Comparison of ENCODE assay signal across 8 mouse cellular contexts in genomic region chr13:53284740-53285191, GRCm38 (mm10). TPM values are rescaled to one million over a fixed set of nuclear protein-coding genes. Genes with fewer than 3 reads are reported as not detected.
DNase-seq lines count a peak whose midpoint lies in the region; ATAC-seq lines count a peak whose summit lies in the region.

No protein-coding gene starts in this region.

- H3K4me1 ChIP-seq in kidney, embryonic 15.5 days: peaks cover 45% of the 10 kb centered on the region
- H3K4me1 ChIP-seq in embryonic facial prominence, embryonic 12.5 days: peaks cover 44% of the 10 kb centered on the region
- peaks cover 16% of the 10 kb centered on the region for H3K4me1 ChIP-seq in hindbrain, embryonic 15.5 days (replicated peaks)

- no peaks in the 10 kb centered on the region for H3K9me3 ChIP-seq in kidney, embryonic 15.5 days (replicated peaks)
- H3K9me3 ChIP-seq in embryonic facial prominence, embryonic 12.5 days: no peaks in the 10 kb centered on the region
- no peaks in the 10 kb centered on the region for H3K9me3 ChIP-seq in hindbrain, embryonic 15.5 days

- ATAC-seq in kidney, embryonic 15.5 days (replicated peaks; ENCODE audit: low FRiP score): no peak
- ATAC-seq in embryonic facial prominence, embryonic 12.5 days (ENCODE audit: insufficient number of reproducible peaks, insufficient read depth, low FRiP score, low TSS enrichment): no peak
- ATAC-seq in hindbrain, embryonic 15.5 days (ENCODE audit: low FRiP score, low read depth): no peak

- peak overlapping the region; percentile 71 for H3K4me3 ChIP-seq in kidney, embryonic 15.5 days (replicated peaks)
- H3K4me3 ChIP-seq in embryonic facial prominence, embryonic 12.5 days: peak overlapping the region; percentile 86
- peak overlapping the region; percentile 44 for H3K4me3 ChIP-seq in hindbrain, embryonic 15.5 days

- H3K36me3 ChIP-seq in kidney, embryonic 15.5 days: no peaks in the 10 kb centered on the region
- H3K36me3 ChIP-seq in embryonic facial prominence, embryonic 12.5 days: no peaks in the 10 kb centered on the region
- H3K36me3 ChIP-seq in hindbrain, embryonic 15.5 days: no peaks in the 10 kb centered on the region

- peak overlapping the region; percentile 87 for H3K4me2 ChIP-seq in kidney, embryonic 15.5 days
- H3K4me2 ChIP-seq in embryonic facial prominence, embryonic 12.5 days (replicated peaks): peak overlapping the region; percentile 66
- H3K4me2 ChIP-seq in hindbrain, embryonic 15.5 days: peak overlapping the region; percentile 66

- WGBS in kidney, embryonic 15.5 days: 3% methylated on average over 17 of the region's 17 CpGs
- under 1% methylated on average over 17 of the region's 17 CpGs for WGBS in embryonic facial prominence, embryonic 12.5 days
- 6% methylated on average over 17 of the region's 17 CpGs for WGBS in hindbrain, embryonic 15.5 days

- H3K9ac ChIP-seq in kidney, embryonic 15.5 days: peak overlapping the region; percentile 77
- peak overlapping the region; percentile 91 for H3K9ac ChIP-seq in embryonic facial prominence, embryonic 12.5 days
- no peak overlapping the region for H3K9ac ChIP-seq in hindbrain, embryonic 15.5 days

- peaks cover 43% of the 10 kb centered on the region for H3K27me3 ChIP-seq in kidney, embryonic 15.5 days
- no peaks in the 10 kb centered on the region for H3K27me3 ChIP-seq in embryonic facial prominence, embryonic 12.5 days
- H3K27me3 ChIP-seq in hindbrain, embryonic 15.5 days: peaks cover 16% of the 10 kb centered on the region

- no peak for DNase-seq in kidney, adult 8-10 months
- peak; percentile 71 for DNase-seq in neural tube, embryonic 10.5 days (ENCODE audit: extremely low spot score, low spot score)
- DNase-seq in left cerebral cortex, postnatal 36 days (ENCODE audit: low spot score in 2 of 2): no peak
- no peak for DNase-seq in right cerebral cortex, adult 2 months (ENCODE audit: low spot score in 2 of 2)
- DNase-seq in natural killer cell, adult 2 months (ENCODE audit: low spot score in 2 of 2): no peak

- intact Hi-C loops in left cerebral cortex, postnatal 36 days (cut with DNase I): loop anchor here (5.0 kb wide), 1 partner anchor 162 kb away; no protein-coding TSS in a partner anchor

- H3K27ac ChIP-seq in kidney, embryonic 15.5 days: no peak overlapping the region
- peak overlapping the region; percentile 91 for H3K27ac ChIP-seq in embryonic facial prominence, embryonic 12.5 days
- H3K27ac ChIP-seq in hindbrain, embryonic 15.5 days (replicated peaks): no peak overlapping the region

RNA-seq across cellular contexts. Expression of gene Ror2, which starts 1.2 kb away (rescaled TPM):
- polyA plus RNA-seq in kidney, embryonic 15.5 days (2015; fragmentation: Nextera tagmentation; extraction: Ambion mirVana): 9.6 and 11.2 TPM in 2 replicates
- 42.0 and 42.1 TPM in 2 replicates for polyA plus RNA-seq in embryonic facial prominence, embryonic 12.5 days (2016; fragmentation: Nextera tagmentation; extraction: Ambion mirVana)
- polyA plus RNA-seq in hindbrain, embryonic 15.5 days (2015; fragmentation: Nextera tagmentation; extraction: Ambion mirVana): 3.3 and 3.8 TPM in 2 replicates
- 1 to 10 TPM; 1.3 to 1.5 TPM for total RNA-seq in left cerebral cortex, postnatal 36 days (2021)
